Mouse (Mus musculus): ENCODE data around the gene Ttll12. TPM values are rescaled to one million over a fixed set of nuclear protein-coding genes. Genes with fewer than 3 reads are reported as not detected.

Ttll12 gene
- total and polyA plus RNA-seq, 2 experiments: 4.9 to 11.2 TPM

- Histone ChIP-seq H3K79me2 (ENCODE audit: control insufficient read depth, insufficient read depth, low read length) (no peaks in the 10 kb centered on the region; the same call in 1 of the 2 replicates), H3K4me3 (ENCODE audit: insufficient read depth, low read depth, low read length) (no peak overlapping the region), H3K36me3 (ENCODE audit: control insufficient read depth, insufficient read depth, low read length) (peaks cover 10% of the 10 kb centered on the region; the same call in 1 of the 2 replicates), H3K27ac (replicated peaks; ENCODE audit: insufficient read depth, low read depth, low read length) (peak overlapping the region; percentile 74), H3K9ac (ENCODE audit: low read depth, low read length) (no peak overlapping the region), H3K4me1 (ENCODE audit: control insufficient read depth, insufficient read depth, low read length) (peaks cover 14% of the 10 kb centered on the region), H3K27me3 (ENCODE audit: control insufficient read depth, insufficient read depth, low read length) (no peaks in the 10 kb centered on the region)
- 82% methylated on average over 4 of the region's 4 CpGs for WGBS
- TF ChIP-seq CTCF (IDR thresholded peaks at IDR 0.05; ENCODE audit: low read depth, low read length): no peak
- no peak for TF ChIP-seq POLR2A (IDR thresholded peaks at IDR 0.05; ENCODE audit: extremely low read depth, insufficient read depth, low read length)
- DNase-seq (ENCODE audit: extremely low read depth, low read depth, low spot score): no peak
Observed at GRCm38 (mm10) chr15:83572132-83572531, 22.8 kb downstream of the Ttll12 start.

- Histone ChIP-seq H3K27me3 (ENCODE audit: control insufficient read depth, insufficient read depth, low read length) (no peaks in the 10 kb centered on the region), H3K9ac (ENCODE audit: low read depth, low read length) (no peak overlapping the region), H3K4me3 (ENCODE audit: insufficient read depth, low read depth, low read length) (no peak overlapping the region), H3K4me1 (ENCODE audit: control insufficient read depth, insufficient read depth, low read length) (peaks cover 14% of the 10 kb centered on the region), H3K79me2 (ENCODE audit: control insufficient read depth, insufficient read depth, low read length) (no peaks in the 10 kb centered on the region; the same call in 1 of the 2 replicates), H3K27ac (replicated peaks; ENCODE audit: insufficient read depth, low read depth, low read length) (peak overlapping the region; percentile 74), H3K36me3 (ENCODE audit: control insufficient read depth, insufficient read depth, low read length) (peaks cover 10% of the 10 kb centered on the region; the same call in 1 of the 2 replicates)
- TF ChIP-seq POLR2A (IDR thresholded peaks at IDR 0.05; ENCODE audit: extremely low read depth, insufficient read depth, low read length) (no peak), CTCF (IDR thresholded peaks at IDR 0.05; ENCODE audit: low read depth, low read length) (no peak)
- peak; percentile 96 for DNase-seq (ENCODE audit: extremely low read depth, low read depth, low spot score)
- 23% methylated on average over 5 of the region's 5 CpGs for WGBS
Observed at GRCm38 (mm10) chr15:83571636-83572035, 23.3 kb downstream of the Ttll12 start.

GRCm38 (mm10) chr15:83570641-83571040 lies 24.3 kb downstream of the Ttll12 start:
- Histone ChIP-seq H3K36me3 (ENCODE audit: control insufficient read depth, insufficient read depth, low read length) (peaks cover 10% of the 10 kb centered on the region; the same call in 1 of the 2 replicates), H3K4me1 (ENCODE audit: control insufficient read depth, insufficient read depth, low read length) (peaks cover 14% of the 10 kb centered on the region), H3K27ac (replicated peaks; ENCODE audit: insufficient read depth, low read depth, low read length) (peak overlapping the region; percentile 26), H3K4me3 (ENCODE audit: insufficient read depth, low read depth, low read length) (no peak overlapping the region), H3K79me2 (ENCODE audit: control insufficient read depth, insufficient read depth, low read length) (peaks cover 8% of the 10 kb centered on the region; the same call in 1 of the 2 replicates), H3K9ac (ENCODE audit: low read depth, low read length) (no peak overlapping the region), H3K27me3 (ENCODE audit: control insufficient read depth, insufficient read depth, low read length) (no peaks in the 10 kb centered on the region)
- WGBS: 54% methylated on average over 2 of the region's 2 CpGs
- no peak for TF ChIP-seq POLR2A (IDR thresholded peaks at IDR 0.05; ENCODE audit: extremely low read depth, insufficient read depth, low read length)
- peak; percentile 17; the same call in 1 of the 2 replicates for TF ChIP-seq CTCF (IDR thresholded peaks at IDR 0.05; ENCODE audit: low read depth, low read length)
- DNase-seq (ENCODE audit: extremely low read depth, low read depth, low spot score): peak; percentile 55

GRCm38 (mm10) chr15:83569682-83570081 lies 25.3 kb downstream of the Ttll12 start:
- TF ChIP-seq CTCF (IDR thresholded peaks at IDR 0.05; ENCODE audit: low read depth, low read length) (no peak), POLR2A (IDR thresholded peaks at IDR 0.05; ENCODE audit: extremely low read depth, insufficient read depth, low read length) (no peak)
- WGBS: 87% methylated on average over 11 of the region's 11 CpGs
- Histone ChIP-seq H3K4me3 (ENCODE audit: insufficient read depth, low read depth, low read length) (no peak overlapping the region), H3K36me3 (ENCODE audit: control insufficient read depth, insufficient read depth, low read length) (peaks cover 8% of the 10 kb centered on the region; the same call in 1 of the 2 replicates), H3K9ac (ENCODE audit: low read depth, low read length) (no peak overlapping the region), H3K79me2 (ENCODE audit: control insufficient read depth, insufficient read depth, low read length) (peaks cover 16% of the 10 kb centered on the region; the same call in 1 of the 2 replicates), H3K4me1 (ENCODE audit: control insufficient read depth, insufficient read depth, low read length) (peaks cover 14% of the 10 kb centered on the region), H3K27ac (replicated peaks; ENCODE audit: insufficient read depth, low read depth, low read length) (no peak overlapping the region), H3K27me3 (ENCODE audit: control insufficient read depth, insufficient read depth, low read length) (no peaks in the 10 kb centered on the region)
- DNase-seq (ENCODE audit: extremely low read depth, low read depth, low spot score): no peak

GRCm38 (mm10) chr15:83568544-83568943 lies 26.4 kb downstream of the Ttll12 start:
- 58% methylated on average over 5 of the region's 5 CpGs for WGBS
- H3K27ac ChIP-seq (replicated peaks; ENCODE audit: insufficient read depth, low read depth, low read length): no peak overlapping the region
- peaks cover 16% of the 10 kb centered on the region; the same call in 1 of the 2 replicates for H3K79me2 ChIP-seq (ENCODE audit: control insufficient read depth, insufficient read depth, low read length)
- DNase-seq (ENCODE audit: extremely low read depth, low read depth, low spot score): peak; percentile 44
- H3K4me1 ChIP-seq (ENCODE audit: control insufficient read depth, insufficient read depth, low read length): peaks cover 17% of the 10 kb centered on the region
- H3K9ac ChIP-seq (ENCODE audit: low read depth, low read length): no peak overlapping the region
- H3K36me3 ChIP-seq (ENCODE audit: control insufficient read depth, insufficient read depth, low read length): no peaks in the 10 kb centered on the region; the same call in 1 of the 2 replicates
- H3K27me3 ChIP-seq (ENCODE audit: control insufficient read depth, insufficient read depth, low read length): no peaks in the 10 kb centered on the region
- no peak overlapping the region for H3K4me3 ChIP-seq (ENCODE audit: insufficient read depth, low read depth, low read length)
- TF ChIP-seq POLR2A (IDR thresholded peaks at IDR 0.05; ENCODE audit: extremely low read depth, insufficient read depth, low read length) (no peak), CTCF (IDR thresholded peaks at IDR 0.05; ENCODE audit: low read depth, low read length) (no peak)

GRCm38 (mm10) chr15:83567728-83568127 lies 27.2 kb downstream of the Ttll12 start:
- Histone ChIP-seq H3K27me3 (ENCODE audit: control insufficient read depth, insufficient read depth, low read length) (no peaks in the 10 kb centered on the region), H3K4me1 (ENCODE audit: control insufficient read depth, insufficient read depth, low read length) (peaks cover 17% of the 10 kb centered on the region), H3K9ac (ENCODE audit: low read depth, low read length) (no peak overlapping the region), H3K4me3 (ENCODE audit: insufficient read depth, low read depth, low read length) (no peak overlapping the region), H3K79me2 (ENCODE audit: control insufficient read depth, insufficient read depth, low read length) (peaks cover 16% of the 10 kb centered on the region; the same call in 1 of the 2 replicates), H3K36me3 (ENCODE audit: control insufficient read depth, insufficient read depth, low read length) (no peaks in the 10 kb centered on the region), H3K27ac (replicated peaks; ENCODE audit: insufficient read depth, low read depth, low read length) (no peak overlapping the region)
- WGBS: 98% methylated on average over 3 of the region's 3 CpGs
- DNase-seq (ENCODE audit: extremely low read depth, low read depth, low spot score): no peak
- TF ChIP-seq POLR2A (IDR thresholded peaks at IDR 0.05; ENCODE audit: extremely low read depth, insufficient read depth, low read length): no peak
- no peak for TF ChIP-seq CTCF (IDR thresholded peaks at IDR 0.05; ENCODE audit: low read depth, low read length)
